Mouse (Mus musculus): Measurements from ENCODE around the gene Cabp1. TPM values are rescaled to one million over a fixed set of nuclear protein-coding genes. Genes with fewer than 3 reads are reported as not detected.
"Not testable (repeated sequence)": the region's sequence is repeated elsewhere in the genome, so short reads cannot be mapped to it uniquely, and the experiment has no call there.

Cabp1 gene
- polyA plus RNA-seq, 1 experiment, result 3.1 TPM

- H3K36me3 ChIP-seq (ENCODE audit: control insufficient read depth, insufficient read depth), result peaks cover 35% of the 10 kb centered on the region
- no peak for TF ChIP-seq POLR2A (IDR thresholded peaks at IDR 0.05; ENCODE audit: insufficient read length, low read depth)
- TF ChIP-seq E2F4 (IDR thresholded peaks at IDR 0.05; ENCODE audit: insufficient read depth), result no peak
- no peak for TF ChIP-seq TCF12 (IDR thresholded peaks at IDR 0.05; ENCODE audit: insufficient read depth, poor library complexity, severe bottlenecking)
- no peak for TF ChIP-seq REST (IDR thresholded peaks at IDR 0.05; ENCODE audit: insufficient read depth, insufficient read length)
These were observed 42.7 kb downstream of the Cabp1 start for GRCm38 (mm10) chr5:115151457-115151856.

GRCm38 (mm10) chr5:115150991-115151390 is 43.2 kb downstream of the Cabp1 start:
- H3K79me2 ChIP-seq (ENCODE audit: control insufficient read depth, insufficient read depth), result peaks cover 41% of the 10 kb centered on the region
- H3K27me3 ChIP-seq (ENCODE audit: control insufficient read depth, insufficient read depth, insufficient read length), result no peaks in the 10 kb centered on the region
- H3K4me2 ChIP-seq (ENCODE audit: low read depth), result no peak overlapping the region
- no peak overlapping the region for H3K4me3 ChIP-seq
- TF ChIP-seq SRF (IDR thresholded peaks at IDR 0.05; ENCODE audit: control insufficient read depth, insufficient read length, low read depth) (no peak), TCF12 (IDR thresholded peaks at IDR 0.05; ENCODE audit: insufficient read depth, poor library complexity, severe bottlenecking) (no peak), TCF3 (IDR thresholded peaks at IDR 0.05; ENCODE audit: insufficient read length, low read depth) (no peak), REST (IDR thresholded peaks at IDR 0.05; ENCODE audit: insufficient read depth, insufficient read length) (no peak), MYOG (IDR thresholded peaks at IDR 0.05; ENCODE audit: control insufficient read depth in 1 of 3, insufficient read depth in 1 of 3, insufficient read length in 2 of 3, low read depth in 2 of 3) (no peak), POLR2AphosphoS2 (IDR thresholded peaks at IDR 0.05; ENCODE audit: insufficient read length, low read depth) (no peak), POLR2A (IDR thresholded peaks at IDR 0.05; ENCODE audit: insufficient read length, low read depth) (no peak), E2F4 (IDR thresholded peaks at IDR 0.05; ENCODE audit: insufficient read depth) (no peak), USF1 (IDR thresholded peaks at IDR 0.05; ENCODE audit: low read depth) (no peak), CEBPB (IDR thresholded peaks at IDR 0.05; ENCODE audit: insufficient read depth, poor library complexity, severe bottlenecking) (no peak), MAX (IDR thresholded peaks at IDR 0.05; ENCODE audit: low read depth) (no peak)
- H3K36me3 ChIP-seq (ENCODE audit: control insufficient read depth, insufficient read depth), result peaks cover 35% of the 10 kb centered on the region
- H3ac ChIP-seq (ENCODE audit: control insufficient read depth, insufficient read length), result no peak overlapping the region

More at GRCm38 (mm10) chr5:115151457-115151856, 42.7 kb downstream of the Cabp1 start:
- no peak overlapping the region for H3K4me3 ChIP-seq
- H3K27me3 ChIP-seq (ENCODE audit: control insufficient read depth, insufficient read depth, insufficient read length), result no peaks in the 10 kb centered on the region
- no peak overlapping the region for H3K4me2 ChIP-seq (ENCODE audit: low read depth)
- H3K79me2 ChIP-seq (ENCODE audit: control insufficient read depth, insufficient read depth), result peaks cover 46% of the 10 kb centered on the region
- no peak overlapping the region for H3ac ChIP-seq (ENCODE audit: control insufficient read depth, insufficient read length)

- TF ChIP-seq TCF3 (IDR thresholded peaks at IDR 0.05; ENCODE audit: insufficient read length, low read depth), result no peak
- TF ChIP-seq POLR2A (IDR thresholded peaks at IDR 0.05; ENCODE audit: insufficient read length, low read depth), result no peak
- no peak for TF ChIP-seq MYOG (IDR thresholded peaks at IDR 0.05; ENCODE audit: control insufficient read depth in 1 of 3, insufficient read depth in 1 of 3, insufficient read length in 2 of 3, low read depth in 2 of 3)
- no peak for TF ChIP-seq E2F4 (IDR thresholded peaks at IDR 0.05; ENCODE audit: insufficient read depth)
- H3K79me2 ChIP-seq (ENCODE audit: control insufficient read depth, insufficient read depth), result peaks cover 30% of the 10 kb centered on the region
- no peaks in the 10 kb centered on the region for H3K27me3 ChIP-seq (ENCODE audit: control insufficient read depth, insufficient read depth, insufficient read length)
- H3K4me2 ChIP-seq (ENCODE audit: low read depth), result no peak overlapping the region
- H3ac ChIP-seq (ENCODE audit: control insufficient read depth, insufficient read length), result no peak overlapping the region
- H3K36me3 ChIP-seq (ENCODE audit: control insufficient read depth, insufficient read depth), result peaks cover 35% of the 10 kb centered on the region
- no peak overlapping the region for H3K4me3 ChIP-seq
These were observed 44.3 kb downstream of the Cabp1 start for GRCm38 (mm10) chr5:115149675-115150459.

- H3ac ChIP-seq (ENCODE audit: control insufficient read depth, insufficient read length); H3K27me3 ChIP-seq (ENCODE audit: control insufficient read depth, insufficient read depth, insufficient read length); H3K4me3 ChIP-seq; H3K4me2 ChIP-seq (ENCODE audit: low read depth): not testable (repeated sequence)
- peaks cover 35% of the 10 kb centered on the region for H3K36me3 ChIP-seq (ENCODE audit: control insufficient read depth, insufficient read depth)
- H3K79me2 ChIP-seq (ENCODE audit: control insufficient read depth, insufficient read depth), result peaks cover 20% of the 10 kb centered on the region
These were observed 45.3 kb downstream of the Cabp1 start for GRCm38 (mm10) chr5:115148872-115149271.

GRCm38 (mm10) chr5:115148378-115148777 is 45.8 kb downstream of the Cabp1 start:
- Histone ChIP-seq H3K4me3 (no peak overlapping the region), H3ac (ENCODE audit: control insufficient read depth, insufficient read length) (no peak overlapping the region), H3K79me2 (ENCODE audit: control insufficient read depth, insufficient read depth) (peaks cover 15% of the 10 kb centered on the region), H3K36me3 (ENCODE audit: control insufficient read depth, insufficient read depth) (peaks cover 35% of the 10 kb centered on the region), H3K4me2 (ENCODE audit: low read depth) (no peak overlapping the region), H3K27me3 (ENCODE audit: control insufficient read depth, insufficient read depth, insufficient read length) (no peaks in the 10 kb centered on the region)
- TF ChIP-seq TCF3 (IDR thresholded peaks at IDR 0.05; ENCODE audit: insufficient read length, low read depth) (no peak), MAX (IDR thresholded peaks at IDR 0.05; ENCODE audit: low read depth) (no peak), REST (IDR thresholded peaks at IDR 0.05; ENCODE audit: insufficient read depth, insufficient read length) (no peak), MYOG (IDR thresholded peaks at IDR 0.05; ENCODE audit: control insufficient read depth in 1 of 3, insufficient read depth in 1 of 3, insufficient read length in 2 of 3, low read depth in 2 of 3) (no peak), POLR2AphosphoS2 (IDR thresholded peaks at IDR 0.05; ENCODE audit: insufficient read length, low read depth) (no peak), E2F4 (IDR thresholded peaks at IDR 0.05; ENCODE audit: insufficient read depth) (no peak), TCF12 (IDR thresholded peaks at IDR 0.05; ENCODE audit: insufficient read depth, poor library complexity, severe bottlenecking) (no peak), MYOD1 (IDR thresholded peaks at IDR 0.05; ENCODE audit: control insufficient read depth in 1 of 3, insufficient read length in 2 of 3, low read depth in 2 of 3) (no peak), POLR2A (IDR thresholded peaks at IDR 0.05; ENCODE audit: insufficient read length, low read depth) (no peak), CEBPB (IDR thresholded peaks at IDR 0.05; ENCODE audit: insufficient read depth, poor library complexity, severe bottlenecking) (no peak), USF1 (IDR thresholded peaks at IDR 0.05; ENCODE audit: low read depth) (no peak), SRF (IDR thresholded peaks at IDR 0.05; ENCODE audit: control insufficient read depth, insufficient read length, low read depth) (no peak)

Data from myocyte (in vitro differentiated cells).